Mouse (Mus musculus): ENCODE results near the gene Zfp607a. TPM values are rescaled to one million over a fixed set of nuclear protein-coding genes. Genes with fewer than 3 reads are reported as not detected.

Gene Zfp607a
- 13.0 TPM for polyA plus RNA-seq (2017; shearing (Covaris generic))

DNA sequence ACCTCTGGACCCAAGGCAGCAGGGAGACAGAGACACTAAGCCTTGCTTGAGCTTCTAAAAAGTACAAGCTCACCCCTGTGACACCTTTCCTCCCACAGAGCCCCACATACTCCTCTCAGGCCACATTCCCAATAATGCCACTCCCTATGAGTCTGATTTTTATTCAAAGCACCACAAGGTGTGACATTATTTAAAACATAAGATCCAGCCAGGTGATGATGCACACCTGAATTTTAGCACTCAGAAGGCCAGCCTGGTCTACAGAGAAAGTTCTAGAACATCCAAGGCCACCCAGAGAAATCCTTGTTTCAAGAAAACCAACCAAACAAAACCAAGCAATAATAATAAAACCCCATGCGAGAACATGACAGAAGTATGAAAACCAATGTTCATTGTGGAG lies at the start of gene Zfp607a:
TSS of gene Zfp607a (plus strand) at position 301 of the 400 bp plus-strand sequence.

DNA sequence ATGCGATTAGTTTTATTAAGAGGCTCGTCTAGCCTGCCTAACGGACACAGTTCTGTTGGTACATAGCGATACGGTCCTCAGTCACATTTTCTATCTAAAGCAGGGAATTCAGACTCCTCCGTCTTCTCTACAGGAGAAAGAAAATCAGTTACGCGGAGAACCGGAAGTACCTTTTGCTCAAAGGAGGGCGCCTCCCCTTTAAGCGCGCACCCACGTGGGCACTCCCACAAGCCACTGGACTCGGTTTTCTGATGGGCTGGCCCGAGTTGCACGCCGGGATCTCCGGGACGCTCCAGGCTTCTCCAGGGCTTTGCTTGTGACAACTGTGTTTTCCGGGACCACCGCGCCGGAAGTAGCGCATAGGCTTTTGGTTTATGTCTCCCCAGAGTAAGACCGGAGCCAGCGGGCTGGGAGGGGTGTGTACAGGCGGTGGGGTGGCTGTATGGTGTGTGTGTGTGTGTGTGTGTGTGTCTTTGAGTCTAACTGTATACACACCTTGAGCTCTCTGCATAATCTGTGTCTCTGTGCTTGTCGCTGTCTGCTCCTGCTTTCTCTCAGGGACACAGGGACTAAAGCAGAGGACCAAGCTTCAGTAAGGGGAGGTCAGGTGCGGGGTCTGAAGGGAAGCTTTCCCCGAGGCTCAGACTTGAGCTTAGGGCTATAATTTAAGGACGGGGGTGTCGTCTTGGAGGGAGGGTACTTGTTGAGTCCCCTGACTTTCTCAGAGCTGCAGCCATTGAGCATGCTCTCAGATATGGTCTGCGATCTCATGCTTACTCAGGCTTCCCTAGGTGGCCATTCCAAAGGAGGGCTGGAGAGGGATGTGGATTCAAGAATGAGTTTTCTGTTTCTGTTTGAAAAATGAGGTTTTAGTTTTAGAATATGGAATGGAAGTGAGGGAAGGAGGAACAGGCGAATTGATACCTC lies 18.7 kb upstream of the Zfp607a start, which contains the start of gene Zfp59:
TSS of gene Zfp59 (plus strand) at position 285 of the 927 bp plus-strand sequence.

DNA sequence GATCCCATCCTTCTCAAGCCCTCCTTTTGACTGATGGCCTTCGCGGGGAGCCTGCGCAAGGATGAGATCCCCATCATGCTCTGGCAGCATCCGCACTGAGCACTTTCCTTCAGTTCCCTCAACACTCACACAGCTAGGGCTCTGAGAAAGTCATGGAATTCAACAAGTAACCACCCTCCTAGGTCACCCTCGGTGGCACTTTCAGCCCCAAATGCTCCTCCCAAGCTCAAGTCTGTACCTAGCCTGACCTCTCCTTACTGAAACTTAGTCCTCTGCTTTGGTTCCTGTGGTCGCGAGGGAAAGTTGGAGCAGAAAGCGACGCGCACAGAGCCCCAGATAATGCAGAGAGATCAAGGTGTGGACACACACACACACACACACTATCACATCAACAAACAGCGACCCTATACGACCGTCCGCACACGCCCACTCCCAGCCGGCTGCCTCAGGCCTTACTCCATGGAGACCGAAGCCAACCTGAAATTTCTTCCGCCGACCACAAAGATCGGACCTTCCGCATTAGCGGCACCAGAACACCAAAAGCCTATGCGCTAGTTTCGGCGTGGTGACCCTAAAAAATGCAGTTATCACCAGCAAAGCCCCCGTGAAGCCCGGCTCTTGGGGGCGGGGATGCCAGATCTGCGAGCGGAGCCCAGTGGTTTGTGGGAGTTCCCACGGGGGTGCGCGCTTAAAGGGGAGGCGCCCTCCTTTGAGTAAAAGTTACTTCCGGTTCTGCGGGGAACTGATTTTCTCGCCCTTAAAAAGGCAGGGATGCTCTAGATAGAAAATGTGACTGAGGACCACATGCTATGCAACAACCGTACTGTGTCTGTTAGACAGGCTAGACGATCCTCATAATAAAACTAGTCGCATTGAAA lies 71.7 kb downstream of the Zfp607a start, which contains the start of gene Zfp974:
TSS of gene Zfp974 (minus strand) at position 643 of the 878 bp plus-strand sequence.

Other genes starting within 250 kb of the Zfp607a start
- not detected for gene Ttc9b, start 203.6 kb upstream of the Zfp607a start, polyA plus RNA-seq (2017; shearing (Covaris generic))
- 1.7 TPM for gene Map3k10, start 182.9 kb upstream of the Zfp607a start, polyA plus RNA-seq (2017; shearing (Covaris generic))
- 8.0 TPM for gene Zfp607b, start 168.2 kb upstream of the Zfp607a start, polyA plus RNA-seq (2017; shearing (Covaris generic))
- 23.6 TPM for gene Zfp60, start 126.1 kb upstream of the Zfp607a start, polyA plus RNA-seq (2017; shearing (Covaris generic))
- gene Zfp626, start 50.3 kb upstream of the Zfp607a start, polyA plus RNA-seq (2017; shearing (Covaris generic)): 4.7 TPM
- 12.8 TPM for gene Zfp59, start 18.9 kb upstream of the Zfp607a start, polyA plus RNA-seq (2017; shearing (Covaris generic))
- 10.8 TPM for gene Zfp974, start 71.9 kb downstream of the Zfp607a start, polyA plus RNA-seq (2017; shearing (Covaris generic))
- gene Zfp780b, start 121.6 kb downstream of the Zfp607a start, polyA plus RNA-seq (2017; shearing (Covaris generic)): 16.2 TPM
- 8.2 TPM for gene Zfp850, start 156.6 kb downstream of the Zfp607a start, polyA plus RNA-seq (2017; shearing (Covaris generic))
- 231 TPM for gene Psmc4, start 192.6 kb downstream of the Zfp607a start, polyA plus RNA-seq (2017; shearing (Covaris generic))
- gene Fcgbp, start 213.7 kb downstream of the Zfp607a start, polyA plus RNA-seq (2017; shearing (Covaris generic)): not detected

All from CD4-positive, CD25-positive, alpha-beta regulatory T cell, adult 9 weeks (primary cell).